Mouse (Mus musculus) olfactory bulb, adult 2 months (tissue): Measurements from ENCODE around the gene F5. TPM values are rescaled to one million over a fixed set of nuclear protein-coding genes. Genes with fewer than 3 reads are reported as not detected.

Experiments
- H3K27ac ChIP-seq: fragments of 200-500 bp; 2 replicates; pipeline ENCODE4 v1.5.1; 2012; ENCODE audit warnings: low read depth, low read length; ENCODE audit not compliant: insufficient read depth
- H3K4me1 ChIP-seq: fragments of 200-500 bp; 2 replicates; pipeline ENCODE4 v1.6.1; 2012; ENCODE audit warnings: low read length; ENCODE audit not compliant: control insufficient read depth, insufficient read depth
- H3K4me3 ChIP-seq: fragments of 200-500 bp; 2 replicates; pipeline ENCODE4 v1.5.1; 2012; ENCODE audit warnings: mild to moderate bottlenecking, low read depth, low read length, moderate library complexity; ENCODE audit not compliant: insufficient read depth
- CTCF ChIP-seq: fragments of 200-500 bp; IDR thresholded peaks from 2 replicates; pipeline ENCODE4 v1.5.1; 2012; ENCODE audit warnings: low read depth, mild to moderate bottlenecking, low read length, moderate library complexity; ENCODE audit not compliant: insufficient read depth
- POLR2A ChIP-seq: fragments of 200-500 bp; IDR thresholded peaks from 2 replicates; pipeline ENCODE4 v1.6.1; 2012; ENCODE audit warnings: mild to moderate bottlenecking, low read depth, low read length, moderate library complexity; ENCODE audit not compliant: insufficient read depth
- WGBS: fragments of 180-500 bp; shearing (Covaris S2); methylation state at CpG from one replicate; pipeline ENCODE4 v1.1.7; 2018; 5-methylcytosine and 5-hydroxymethylcytosine counted together
- polyA plus RNA-seq: library from polyadenylated mRNA; stranded (reverse); fragments of >200 nt; gene quantifications from 2 replicates; pipeline ENCODE4 v1.2.4, GENCODE M21; 2012; ENCODE audit warnings: low replicate concordance; ENCODE audit not compliant: missing spikeins, insufficient read depth, insufficient read length

F5 gene
- polyA plus RNA-seq, 1 experiment: not detected

DNA sequence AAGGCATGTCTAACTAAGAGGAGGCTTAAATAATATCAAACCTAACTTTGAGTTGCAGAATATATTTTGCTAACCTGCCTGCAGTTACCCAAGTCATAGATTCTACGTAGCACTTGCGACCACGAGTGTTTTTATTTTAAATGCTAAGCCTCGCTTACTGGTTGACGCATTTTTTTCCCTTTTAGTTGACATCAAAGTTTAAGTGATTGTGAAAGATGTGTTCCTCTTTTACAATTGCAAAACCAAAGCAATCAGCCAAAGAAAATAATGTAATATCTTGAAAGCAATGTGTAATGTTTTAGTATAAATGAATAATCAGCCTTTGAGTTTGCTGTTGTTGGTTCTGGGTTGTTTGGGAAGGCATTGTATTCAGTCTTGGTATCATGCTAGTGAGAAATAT lies 1.2 kb downstream of the F5 start:
- Histone ChIP-seq H3K27ac (no peak overlapping the region), H3K4me1 (no peaks in the 10 kb centered on the region), H3K4me3 (no peak overlapping the region)
- WGBS: 94% methylated on average over 5 of the region's 5 CpGs
- TF ChIP-seq POLR2A (no peak), CTCF (no peak)

DNA sequence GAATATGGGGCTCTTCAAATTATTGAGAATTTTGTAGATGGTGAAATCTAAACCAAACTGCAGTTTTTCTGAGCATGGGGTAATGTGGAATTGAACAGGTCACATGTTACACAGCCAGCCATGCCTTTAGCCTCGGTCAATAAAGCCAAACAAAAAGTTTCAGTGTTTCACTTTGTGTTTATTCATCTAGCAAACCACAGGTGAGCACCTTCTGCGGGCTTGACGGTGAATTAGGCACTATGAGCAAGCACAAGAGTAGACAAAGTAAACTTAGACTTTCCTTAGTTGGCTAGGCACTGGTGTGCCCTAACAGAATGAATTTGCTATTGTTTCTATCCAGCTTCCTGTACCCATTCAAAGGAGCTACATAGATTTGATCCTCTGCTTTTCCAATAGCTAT lies 3.3 kb downstream of the F5 start:
- H3K4me1 ChIP-seq: no peaks in the 10 kb centered on the region
- no peak overlapping the region for H3K4me3 ChIP-seq
- TF ChIP-seq CTCF: no peak
- TF ChIP-seq POLR2A: no peak
- H3K27ac ChIP-seq: no peak overlapping the region
- 77% methylated on average over 3 of the region's 3 CpGs for WGBS

DNA sequence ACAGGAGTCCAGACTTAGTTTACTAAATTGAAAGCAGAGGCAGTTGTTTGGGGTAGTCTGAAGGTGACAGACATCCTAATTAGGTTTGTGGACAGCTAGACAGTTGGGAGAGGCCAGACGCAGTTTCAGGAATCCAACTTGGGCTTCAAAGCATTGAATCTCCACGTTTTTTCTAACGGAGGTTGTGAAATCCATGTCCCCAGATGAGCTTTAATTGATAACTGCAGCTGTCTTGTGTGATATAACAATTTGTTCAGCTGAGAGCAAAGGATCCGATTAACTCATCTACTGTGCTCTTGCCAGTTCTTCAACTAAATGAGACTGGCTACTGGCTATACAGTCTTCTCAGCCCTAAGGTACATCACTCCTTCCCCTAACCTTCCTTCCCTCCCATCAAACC lies 6.9 kb downstream of the F5 start:
- Histone ChIP-seq H3K4me1 (no peaks in the 10 kb centered on the region), H3K27ac (no peak overlapping the region), H3K4me3 (no peak overlapping the region)
- 76% methylated on average over 4 of the region's 4 CpGs for WGBS
- no peak for TF ChIP-seq POLR2A
- no peak for TF ChIP-seq CTCF

DNA sequence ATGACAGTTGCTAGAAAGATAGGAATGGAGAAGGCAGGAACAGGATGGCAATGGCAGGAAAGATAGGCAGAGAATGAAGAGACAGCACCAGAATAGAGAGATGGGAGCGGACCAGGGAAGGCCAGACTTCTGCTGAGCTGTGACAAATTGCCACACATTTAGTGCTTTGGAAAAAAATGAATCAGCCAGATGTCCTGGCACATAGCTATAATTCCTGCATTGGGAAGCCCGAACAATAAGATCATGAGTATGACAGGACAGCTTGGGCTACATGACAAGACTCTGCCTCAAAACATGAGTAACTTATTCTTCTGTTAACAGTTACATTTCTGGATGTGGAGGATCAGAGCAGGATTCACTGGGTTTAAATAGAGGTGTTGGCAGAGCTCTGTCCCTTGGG lies 8.1 kb downstream of the F5 start:
- Histone ChIP-seq H3K27ac (no peak overlapping the region), H3K4me1 (no peaks in the 10 kb centered on the region), H3K4me3 (no peak overlapping the region)
- TF ChIP-seq POLR2A (no peak), CTCF (no peak)
- WGBS: 83% methylated on average over 2 of the region's 2 CpGs

DNA sequence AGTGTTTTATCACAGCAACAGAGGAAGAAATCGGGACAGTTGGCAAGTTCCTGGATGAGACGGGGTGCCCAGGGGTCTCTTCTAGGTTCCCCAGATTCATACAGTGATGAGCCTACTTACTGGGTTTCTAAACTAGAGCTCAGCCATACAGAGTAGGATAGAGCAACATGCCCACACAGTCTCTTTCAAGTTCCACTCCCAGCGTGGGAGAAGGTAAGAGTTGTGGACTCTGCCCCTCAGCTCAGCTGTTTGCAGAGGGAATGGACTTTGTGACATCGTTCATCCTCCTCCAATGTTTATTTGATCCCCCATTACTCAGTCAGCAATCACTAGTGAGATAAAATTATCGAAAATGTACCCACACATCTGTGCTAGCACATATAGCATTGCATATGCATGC lies 11.1 kb downstream of the F5 start:
- Histone ChIP-seq H3K4me1 (no peaks in the 10 kb centered on the region), H3K4me3 (no peak overlapping the region), H3K27ac (no peak overlapping the region)
- TF ChIP-seq POLR2A (no peak), CTCF (no peak)
- WGBS: 73% methylated on average over 5 of the region's 5 CpGs

DNA sequence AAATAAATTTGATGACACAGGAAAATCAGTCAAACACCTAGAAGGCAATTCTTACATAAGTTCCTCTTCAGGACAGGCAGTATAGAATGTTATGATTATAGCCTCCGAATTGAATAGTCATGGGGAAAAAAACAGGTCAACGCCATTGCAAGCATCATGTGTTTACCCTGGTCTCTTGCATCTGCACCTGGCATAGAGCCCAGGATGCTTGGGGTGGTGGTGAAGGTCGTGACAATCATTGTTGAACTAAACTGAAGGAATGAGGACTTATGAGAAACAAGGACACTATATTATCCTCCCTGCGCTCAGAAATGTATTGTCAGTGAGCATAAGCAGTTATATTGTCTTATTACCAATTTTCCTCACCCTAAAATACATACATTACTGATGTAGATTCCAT lies 17.2 kb downstream of the F5 start:
- TF ChIP-seq CTCF (no peak), POLR2A (no peak)
- no peak overlapping the region for H3K4me3 ChIP-seq
- WGBS: 76% methylated on average over 4 of the region's 4 CpGs
- H3K4me1 ChIP-seq: no peaks in the 10 kb centered on the region
- H3K27ac ChIP-seq: no peak overlapping the region

DNA sequence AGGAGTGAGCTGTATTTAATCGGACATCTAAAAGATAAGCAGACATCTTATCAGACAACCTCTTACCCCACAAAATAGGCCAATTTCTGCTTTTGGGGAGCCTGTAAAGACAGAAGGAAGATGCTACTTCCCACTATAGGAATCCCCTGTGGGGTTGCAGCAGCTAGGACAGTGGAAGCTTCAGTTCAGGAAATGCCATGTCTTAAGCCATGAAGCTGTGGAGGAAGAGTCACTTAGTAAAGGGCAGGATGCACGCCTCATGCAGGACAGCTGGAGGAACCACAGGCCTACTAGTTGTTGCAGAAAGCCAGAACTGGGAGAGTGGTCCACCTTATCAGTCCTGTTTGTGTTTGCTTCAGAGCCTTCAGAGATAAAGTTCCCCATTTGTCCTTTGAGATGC lies 18.8 kb downstream of the F5 start:
- 91% methylated on average over 2 of the region's 2 CpGs for WGBS
- TF ChIP-seq POLR2A (no peak), CTCF (no peak)

DNA sequence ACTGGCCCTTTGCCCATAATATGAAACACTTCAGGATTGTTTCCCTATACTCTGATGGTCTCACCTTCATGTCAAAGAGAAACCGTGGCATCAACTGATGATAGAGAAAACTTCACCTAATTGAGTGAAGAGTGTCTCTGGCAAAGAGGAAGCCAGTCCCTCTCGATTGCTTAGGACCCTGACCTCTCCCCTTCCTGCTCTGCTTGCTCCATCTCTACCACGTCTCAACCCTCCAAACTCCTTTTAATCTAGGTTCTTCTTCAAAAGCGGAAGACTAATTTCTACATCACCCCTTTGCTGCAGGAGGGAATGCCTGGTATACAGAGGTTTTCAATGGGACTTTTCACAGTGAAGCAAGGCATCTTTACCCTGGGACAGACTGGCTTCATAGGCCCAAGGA lies 21.5 kb downstream of the F5 start:
- Histone ChIP-seq H3K4me3 (no peak overlapping the region), H3K4me1 (no peaks in the 10 kb centered on the region), H3K27ac (no peak overlapping the region)
- 84% methylated on average over 4 of the region's 4 CpGs for whole genome bisulfite sequencing
- TF ChIP-seq POLR2A: no peak
- TF ChIP-seq CTCF: no peak

More for the DNA sequence above, 18.8 kb downstream of the F5 start:
- Histone ChIP-seq H3K4me1 (no peaks in the 10 kb centered on the region), H3K4me3 (no peak overlapping the region), H3K27ac (no peak overlapping the region)

DNA sequence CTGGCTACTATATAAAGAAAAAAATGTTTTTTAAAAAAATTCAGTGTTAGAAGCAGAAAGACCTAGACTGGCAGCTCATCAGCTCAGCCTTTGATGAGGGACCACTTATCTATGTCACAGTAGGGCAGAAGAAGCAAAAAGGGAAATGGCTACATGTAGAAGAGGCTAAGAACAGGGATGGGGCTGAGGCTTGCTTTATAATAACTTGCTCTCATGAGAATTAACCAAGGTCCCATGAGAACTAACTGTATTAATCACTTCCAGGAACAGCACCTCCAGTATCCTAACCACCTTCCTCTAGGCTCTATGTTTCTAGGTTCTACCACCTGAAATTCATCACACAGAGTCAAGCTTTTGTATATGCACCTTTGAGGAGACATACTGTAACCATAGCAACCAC lies 25.2 kb downstream of the F5 start:
- TF ChIP-seq CTCF: no peak
- TF ChIP-seq POLR2A: no peak
- H3K27ac ChIP-seq: no peak overlapping the region
- no peak overlapping the region for H3K4me3 ChIP-seq
- H3K4me1 ChIP-seq: no peaks in the 10 kb centered on the region

DNA sequence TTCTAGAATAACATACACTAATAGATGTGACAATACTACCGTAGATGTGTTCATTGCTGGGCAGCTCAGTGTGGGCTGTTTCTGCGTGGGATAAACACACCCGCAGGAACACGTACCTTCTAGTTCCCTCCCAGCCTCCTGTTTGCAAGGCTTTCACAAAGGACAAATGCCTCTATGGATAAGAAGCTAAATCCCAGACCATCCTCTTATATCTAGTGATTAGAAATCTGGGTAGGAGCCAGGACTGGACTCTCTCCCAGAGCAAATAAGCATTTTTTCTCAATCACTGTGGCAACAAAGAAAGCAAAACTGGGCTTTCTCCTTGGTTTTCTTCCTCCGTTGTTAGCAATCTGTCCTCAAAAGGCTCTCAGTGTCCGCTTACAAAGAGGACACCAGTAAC lies 26.8 kb downstream of the F5 start:
- no peak for TF ChIP-seq POLR2A
- TF ChIP-seq CTCF: no peak
- no peak overlapping the region for H3K27ac ChIP-seq
- WGBS: 44% methylated on average over 6 of the region's 6 CpGs

More for the DNA sequence above, 26.8 kb downstream of the F5 start:
- H3K4me1 ChIP-seq: no peaks in the 10 kb centered on the region
- no peak overlapping the region for H3K4me3 ChIP-seq
